Mouse (Mus musculus): ENCODE measurements around the gene Rnf31.

DNA sequence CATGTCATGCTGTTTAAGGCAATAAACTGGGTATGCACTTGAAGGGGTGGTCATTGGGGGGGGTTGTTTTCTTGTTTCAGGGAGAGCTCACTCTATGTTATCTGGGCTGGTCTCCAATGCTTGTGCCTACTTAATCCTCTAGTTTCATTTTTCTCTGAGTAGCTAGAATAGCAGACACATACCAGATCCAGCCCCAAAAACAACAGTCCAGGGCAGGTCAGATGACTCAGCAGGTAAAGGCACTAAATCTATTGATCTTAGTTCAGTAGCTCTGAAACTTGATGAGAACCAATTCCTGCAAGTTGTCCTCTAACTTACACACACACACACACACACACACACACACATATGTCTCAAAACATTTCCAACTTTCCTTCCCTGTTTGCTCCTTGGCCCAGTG lies 19.7 kb upstream of the Rnf31 start:
- TF ChIP-seq CTCF (IDR thresholded peaks at IDR 0.05; ENCODE audit: low read depth), result no peak
- TF ChIP-seq EP300 (IDR thresholded peaks at IDR 0.05; ENCODE audit: low read depth), result no peak

Measured in heart, postnatal 0 days (tissue).